Mouse (Mus musculus) erythroblast, embryonic 14.5 days (primary cell): ENCODE data around the gene Ciita. TPM values are rescaled to one million over a fixed set of nuclear protein-coding genes. Genes with fewer than 3 reads are reported as not detected.

Experiments used
- H3K27me3 ChIP-seq: 2 replicates; pipeline ENCODE4 v1.6.1; 2012; ENCODE audit warnings: inconsistent platforms; ENCODE audit not compliant: control insufficient read depth
- H3K36me3 ChIP-seq: 2 replicates; pipeline ENCODE4 v1.6.1; 2012; ENCODE audit warnings: mild to moderate bottlenecking, inconsistent platforms; ENCODE audit not compliant: control insufficient read depth
- H3K4me1 ChIP-seq: 2 replicates; pipeline ENCODE4 v1.6.1; 2012; ENCODE audit warnings: inconsistent platforms; ENCODE audit not compliant: control insufficient read depth
- H3K4me3 ChIP-seq: replicated peaks from 2 replicates; pipeline ENCODE3; 2012; ENCODE audit warnings: moderate library complexity, mild to moderate bottlenecking, inconsistent platforms
- H3K9me3 ChIP-seq: 2 replicates; pipeline ENCODE4 v1.6.1; 2012; ENCODE audit warnings: low read length, inconsistent platforms, mixed read lengths; ENCODE audit not compliant: control insufficient read depth
- GATA1 ChIP-seq: IDR thresholded peaks from 2 replicates; pipeline ENCODE4 v1.6.1; 2012; ENCODE audit warnings: low read length, inconsistent platforms, mixed read lengths
- TAL1 ChIP-seq: IDR thresholded peaks from 3 replicates; pipeline ENCODE4 v1.6.1; 2012; ENCODE audit warnings: low read length, inconsistent platforms, mixed read lengths
- polyA plus RNA-seq: library from polyadenylated mRNA; stranded (reverse); fragments of >175 nt; gene quantifications from 2 replicates; pipeline ENCODE4 v1.2.3, GENCODE M21; 2012

Gene Ciita
- polyA plus RNA-seq, 1 experiment = not detected

- Histone ChIP-seq H3K27me3 (no peaks in the 10 kb centered on the region), H3K4me3 (no peak overlapping the region), H3K36me3 (no peaks in the 10 kb centered on the region), H3K9me3 (no peaks in the 10 kb centered on the region), H3K4me1 (peaks cover 11% of the 10 kb centered on the region)
- TF ChIP-seq GATA1 = no peak
- TF ChIP-seq TAL1 = no peak
These were observed 71.7 kb downstream of the Ciita start for GRCm38 (mm10) chr16:10551592-10551991.

- peaks cover 5% of the 10 kb centered on the region for H3K4me1 ChIP-seq
- no peaks in the 10 kb centered on the region for H3K9me3 ChIP-seq
- H3K27me3 ChIP-seq = no peaks in the 10 kb centered on the region
- TF ChIP-seq TAL1 (no peak), GATA1 (no peak)
- no peak overlapping the region for H3K4me3 ChIP-seq
- no peaks in the 10 kb centered on the region for H3K36me3 ChIP-seq
These were observed 74.0 kb downstream of the Ciita start for GRCm38 (mm10) chr16:10553858-10554257.

- TF ChIP-seq GATA1 (no peak), TAL1 (no peak)
- Histone ChIP-seq H3K4me3 (no peak overlapping the region), H3K4me1 (peaks cover 2% of the 10 kb centered on the region; the same call in 1 of the 2 replicates), H3K36me3 (peaks cover 30% of the 10 kb centered on the region), H3K9me3 (no peaks in the 10 kb centered on the region), H3K27me3 (no peaks in the 10 kb centered on the region)
These were observed 80.1 kb downstream of the Ciita start for GRCm38 (mm10) chr16:10559991-10560390.

- no peaks in the 10 kb centered on the region for H3K9me3 ChIP-seq
- TF ChIP-seq GATA1 (no peak), TAL1 (no peak)
- no peaks in the 10 kb centered on the region for H3K27me3 ChIP-seq
- H3K4me3 ChIP-seq = no peak overlapping the region
- H3K4me1 ChIP-seq = no peaks in the 10 kb centered on the region
- peaks cover 49% of the 10 kb centered on the region for H3K36me3 ChIP-seq
These were observed 85.5 kb downstream of the Ciita start for GRCm38 (mm10) chr16:10565278-10565885.

GRCm38 (mm10) chr16:10567153-10567552 is 87.3 kb downstream of the Ciita start:
- Histone ChIP-seq H3K27me3 (no peaks in the 10 kb centered on the region), H3K4me1 (no peaks in the 10 kb centered on the region), H3K4me3 (no peak overlapping the region), H3K9me3 (no peaks in the 10 kb centered on the region), H3K36me3 (peaks cover 48% of the 10 kb centered on the region)
- TF ChIP-seq TAL1 (no peak), GATA1 (no peak)

- TF ChIP-seq TAL1 (no peak), GATA1 (no peak)
- Histone ChIP-seq H3K27me3 (no peaks in the 10 kb centered on the region), H3K9me3 (no peaks in the 10 kb centered on the region), H3K4me3 (no peak overlapping the region), H3K36me3 (peaks cover 51% of the 10 kb centered on the region), H3K4me1 (no peaks in the 10 kb centered on the region)
These were observed 90.0 kb downstream of the Ciita start for GRCm38 (mm10) chr16:10569809-10570395.

- no peak overlapping the region for H3K4me3 ChIP-seq
- no peaks in the 10 kb centered on the region for H3K9me3 ChIP-seq
- no peaks in the 10 kb centered on the region for H3K27me3 ChIP-seq
- no peak for TF ChIP-seq GATA1
- TF ChIP-seq TAL1 = no peak
- peaks cover 52% of the 10 kb centered on the region for H3K36me3 ChIP-seq
- H3K4me1 ChIP-seq = no peaks in the 10 kb centered on the region
These were observed 90.8 kb downstream of the Ciita start for GRCm38 (mm10) chr16:10570708-10571107.

GRCm38 (mm10) chr16:10571820-10572219 is 92.0 kb downstream of the Ciita start:
- H3K27me3 ChIP-seq = no peaks in the 10 kb centered on the region
- TF ChIP-seq TAL1 (no peak), GATA1 (no peak)

GRCm38 (mm10) chr16:10574936-10575335 is 95.1 kb downstream of the Ciita start:
- no peaks in the 10 kb centered on the region for H3K9me3 ChIP-seq
- H3K4me3 ChIP-seq = no peak overlapping the region
- H3K4me1 ChIP-seq = no peaks in the 10 kb centered on the region
- no peaks in the 10 kb centered on the region for H3K27me3 ChIP-seq
- TF ChIP-seq TAL1 (no peak), GATA1 (no peak)
- H3K36me3 ChIP-seq = peaks cover 63% of the 10 kb centered on the region

More at GRCm38 (mm10) chr16:10571820-10572219, 92.0 kb downstream of the Ciita start:
- no peak overlapping the region for H3K4me3 ChIP-seq
- no peaks in the 10 kb centered on the region for H3K4me1 ChIP-seq
- peaks cover 55% of the 10 kb centered on the region for H3K36me3 ChIP-seq
- no peaks in the 10 kb centered on the region for H3K9me3 ChIP-seq
